Mouse (Mus musculus) hindbrain, embryonic 15.5 days (tissue): ENCODE measurements around the gene Kcnh2. TPM values are rescaled to one million over a fixed set of nuclear protein-coding genes. Genes with fewer than 3 reads are reported as not detected.

Source experiments
- ATAC-seq: fragments of 200-750 bp; cut with Nextera tagmentation; 2 replicates; pipeline ENCODE4 v1.8.0; 2017; ENCODE audit warnings: low read depth, moderate number of reproducible peaks, moderate TSS enrichment; ENCODE audit not compliant: low FRiP score
- H3K27ac ChIP-seq: fragments of 300-500 bp; sonication (generic); replicated peaks from 2 replicates; pipeline ENCODE4 v1.5.1; 2015; ENCODE audit warnings: mild to moderate bottlenecking, inconsistent platforms
- H3K27me3 ChIP-seq: fragments of 300-500 bp; sonication (generic); 2 replicates; pipeline ENCODE4 v1.6.1; 2015; ENCODE audit warnings: control low read depth, inconsistent platforms
- H3K36me3 ChIP-seq: fragments of 300-500 bp; sonication (generic); 2 replicates; pipeline ENCODE4 v1.6.1; 2015; ENCODE audit warnings: control low read depth, inconsistent platforms
- H3K4me1 ChIP-seq: fragments of 300-500 bp; sonication (generic); replicated peaks from 2 replicates; pipeline ENCODE4 v1.6.1; 2015; ENCODE audit warnings: control low read depth, inconsistent platforms
- H3K4me2 ChIP-seq: fragments of 300-500 bp; sonication (generic); 2 replicates; pipeline ENCODE4 v1.6.1; 2015; ENCODE audit warnings: moderate library complexity, mild to moderate bottlenecking, inconsistent platforms
- H3K4me3 ChIP-seq: fragments of 300-500 bp; sonication (generic); 2 replicates; pipeline ENCODE4 v1.5.1; 2015; ENCODE audit warnings: mild to moderate bottlenecking, inconsistent platforms
- H3K9ac ChIP-seq: fragments of 300-500 bp; sonication (generic); 2 replicates; pipeline ENCODE4 v1.6.1; 2015; ENCODE audit warnings: inconsistent platforms
- H3K9me3 ChIP-seq: fragments of 300-500 bp; sonication (generic); 2 replicates; pipeline ENCODE4 v1.6.1; 2016; ENCODE audit warnings: control low read depth, inconsistent platforms
- WGBS: fragments of 180-500 bp; shearing (Covaris S2); methylation state at CpG from one replicate; pipeline ENCODE4 v1.1.7; 2015; 5-methylcytosine and 5-hydroxymethylcytosine counted together
- polyA plus RNA-seq: library from polyadenylated mRNA; unstranded; fragments of >200 nt; fragmentation: Nextera tagmentation; extraction: Ambion mirVana; gene quantifications from 2 replicates; pipeline ENCODE4 v1.2.1, GENCODE M21; 2015

The Kcnh2 gene
- polyA plus RNA-seq, 1 experiment from 2014 or later: 17.9 TPM

DNA sequence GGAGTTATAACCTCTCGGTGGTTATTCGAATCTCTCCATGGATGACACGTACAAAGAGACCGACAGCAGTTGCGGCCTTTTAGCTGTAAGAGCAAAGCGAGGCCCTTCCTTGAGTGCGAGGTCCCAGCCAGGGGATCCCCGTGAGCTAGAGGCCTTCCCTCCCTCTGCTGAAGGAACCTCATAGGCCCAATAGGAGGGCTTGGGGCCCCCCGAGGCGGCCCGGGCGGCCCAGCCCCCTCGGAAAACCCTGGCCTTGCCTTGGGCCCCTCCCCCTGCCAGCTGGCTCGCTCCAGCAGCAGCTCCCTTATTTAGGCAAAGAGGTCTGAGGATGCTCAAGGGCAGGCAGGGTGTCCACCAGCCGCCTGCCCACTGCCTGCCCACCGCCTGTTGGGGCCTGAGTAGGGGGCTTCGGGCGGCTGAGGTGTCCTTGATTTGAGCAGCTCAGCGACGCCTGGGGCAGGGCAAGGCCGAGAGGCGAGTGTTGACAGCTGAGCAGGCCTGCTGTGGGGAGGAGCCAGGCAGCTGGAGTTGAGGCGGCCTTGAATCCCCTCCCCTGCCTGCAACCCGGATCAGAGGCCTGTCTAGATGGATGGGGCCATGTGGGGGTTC is 951 bp upstream of the Kcnh2 start:
- Histone ChIP-seq H3K9me3 (no peaks in the 10 kb centered on the region), H3K9ac (peak overlapping the region; percentile 75), H3K4me1 (peaks cover 51% of the 10 kb centered on the region), H3K36me3 (no peaks in the 10 kb centered on the region), H3K27me3 (no peaks in the 10 kb centered on the region), H3K4me2 (peak overlapping the region; percentile 88), H3K27ac (peak overlapping the region; percentile 82), H3K4me3 (peak overlapping the region; percentile 64)
- 2% methylated on average over 24 of the region's 24 CpGs for WGBS
- ATAC-seq: peak; percentile 4; the same call in 1 of the 2 replicates

DNA sequence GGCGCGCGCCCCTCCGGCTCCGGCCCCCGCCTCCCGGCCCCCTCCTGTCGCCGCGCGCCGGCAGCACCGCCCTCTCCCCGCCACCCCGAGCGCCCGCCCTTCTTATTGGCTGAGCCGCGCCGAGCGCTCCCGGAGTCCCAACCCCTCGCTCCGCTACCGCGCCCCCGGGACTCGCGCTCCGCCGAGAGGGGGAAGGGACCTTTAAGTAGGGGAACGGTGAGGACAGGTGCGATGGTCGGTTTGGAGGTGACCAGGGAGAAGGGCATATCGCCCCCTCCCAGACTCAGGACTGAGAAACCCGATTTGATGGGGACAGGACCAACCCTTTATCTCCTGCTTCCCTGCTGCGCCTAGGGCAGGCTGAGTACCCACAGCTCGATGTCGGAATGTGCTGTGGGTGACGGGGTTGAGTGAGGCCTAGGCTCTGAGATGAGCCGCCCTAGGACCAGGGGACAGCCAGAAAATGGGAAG is 332 bp upstream of the Kcnh2 start:
- H3K4me1 ChIP-seq: peaks cover 54% of the 10 kb centered on the region
- H3K27ac ChIP-seq: peak overlapping the region; percentile 82
- peak; percentile 91 for ATAC-seq
- H3K9me3 ChIP-seq: no peaks in the 10 kb centered on the region
- H3K4me3 ChIP-seq: peak overlapping the region; percentile 64
- peak overlapping the region; percentile 75 for H3K9ac ChIP-seq
- H3K27me3 ChIP-seq: no peaks in the 10 kb centered on the region
- WGBS: under 1% methylated on average over 22 of the region's 41 CpGs
- no peaks in the 10 kb centered on the region for H3K36me3 ChIP-seq
- peak overlapping the region; percentile 88 for H3K4me2 ChIP-seq

DNA sequence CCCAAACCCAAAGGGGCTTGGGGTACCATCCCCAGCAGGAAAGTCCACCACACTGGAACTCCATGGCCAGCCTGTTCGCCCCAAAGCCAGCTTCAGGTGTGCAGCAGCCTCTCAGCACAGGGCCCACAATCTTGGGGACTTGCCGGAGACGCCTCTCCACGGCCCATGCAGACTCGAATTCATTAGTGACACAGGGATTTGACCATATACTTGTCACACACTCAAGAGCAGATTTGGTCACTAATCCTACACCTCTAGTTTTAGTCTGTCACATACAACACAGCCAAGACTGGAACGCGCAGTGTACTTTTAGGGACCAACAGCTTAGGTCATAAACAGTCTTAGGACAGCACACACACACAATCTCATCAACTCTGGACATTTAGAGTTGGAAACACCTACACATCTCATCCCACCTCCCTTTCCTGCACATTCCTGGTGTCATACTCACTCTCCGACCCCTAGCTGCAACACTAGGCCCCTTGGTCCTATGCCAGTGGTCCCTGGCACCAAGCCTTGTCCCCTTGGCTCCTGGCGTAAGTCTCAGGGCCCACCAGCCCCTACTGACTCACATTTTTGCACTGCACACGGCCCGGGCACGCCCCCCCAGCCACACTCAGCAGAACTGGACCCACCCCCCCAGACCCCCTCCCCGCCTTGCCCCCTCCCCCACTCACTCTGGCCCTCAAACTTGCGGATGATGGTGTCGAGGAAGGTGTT is 713 bp downstream of the Kcnh2 start:
- Histone ChIP-seq H3K4me3 (peak overlapping the region; percentile 64), H3K4me1 (peaks cover 54% of the 10 kb centered on the region), H3K27me3 (no peaks in the 10 kb centered on the region), H3K27ac (peak overlapping the region; percentile 82), H3K4me2 (peak overlapping the region; percentile 88), H3K9ac (peak overlapping the region; percentile 75), H3K36me3 (no peaks in the 10 kb centered on the region), H3K9me3 (no peaks in the 10 kb centered on the region)
- WGBS: 31% methylated on average over 13 of the region's 15 CpGs
- ATAC-seq: no peak

DNA sequence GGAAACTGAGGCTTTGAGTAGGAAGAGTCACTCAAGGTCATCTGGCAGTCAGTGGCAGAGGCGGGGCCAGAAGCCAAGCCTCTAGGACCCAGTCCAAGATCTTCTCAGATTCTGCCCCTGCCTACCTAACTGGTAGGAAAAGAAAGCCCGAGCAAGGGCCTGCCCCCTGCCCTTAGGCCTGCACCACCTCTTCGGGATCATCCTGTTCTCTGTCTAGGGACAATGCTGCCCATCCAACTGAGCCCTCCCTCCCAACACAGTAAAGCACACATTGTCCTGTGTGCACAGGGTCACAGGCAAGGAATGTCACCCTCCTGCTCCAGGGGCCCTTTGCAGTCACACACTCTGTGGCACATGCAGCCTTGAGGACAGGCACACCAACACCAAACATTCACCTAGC is 1.3 kb downstream of the Kcnh2 start:
- Histone ChIP-seq H3K4me3 (peak overlapping the region; percentile 64), H3K27me3 (no peaks in the 10 kb centered on the region), H3K9me3 (no peaks in the 10 kb centered on the region), H3K27ac (no peak overlapping the region), H3K9ac (peak overlapping the region; percentile 75; the same call in 1 of the 2 replicates), H3K4me2 (peak overlapping the region; percentile 88), H3K4me1 (peaks cover 60% of the 10 kb centered on the region), H3K36me3 (no peaks in the 10 kb centered on the region)
- ATAC-seq: no peak
- WGBS: 28% methylated on average over 3 of the region's 3 CpGs

DNA sequence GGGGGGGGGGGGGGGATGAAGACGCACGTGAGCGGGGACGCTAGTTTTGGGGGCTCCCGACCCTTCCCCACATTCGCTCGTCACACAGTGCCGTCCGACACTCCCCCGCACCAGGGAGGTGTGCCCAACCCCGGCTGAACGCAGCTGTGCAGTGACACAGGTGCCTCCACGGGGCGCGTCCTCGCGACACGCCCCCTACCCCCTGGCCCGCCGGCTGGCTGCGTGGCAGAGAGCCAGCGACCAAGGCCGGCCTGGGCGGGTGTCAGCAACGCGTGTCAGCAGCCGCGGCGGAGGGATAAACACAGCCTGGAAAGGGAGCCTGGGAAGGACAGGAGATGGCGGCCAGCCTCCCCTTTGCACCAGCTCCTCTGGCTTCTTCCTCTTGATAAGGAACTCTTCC is 2.9 kb downstream of the Kcnh2 start:
- no peaks in the 10 kb centered on the region for H3K36me3 ChIP-seq
- under 1% methylated on average over 30 of the region's 30 CpGs for WGBS
- H3K4me2 ChIP-seq: peak overlapping the region; percentile 88
- peaks cover 75% of the 10 kb centered on the region for H3K4me1 ChIP-seq
- H3K9ac ChIP-seq: peak overlapping the region; percentile 52
- H3K9me3 ChIP-seq: no peaks in the 10 kb centered on the region
- peak overlapping the region; percentile 67 for H3K27ac ChIP-seq
- peak overlapping the region; percentile 50 for H3K4me3 ChIP-seq
- H3K27me3 ChIP-seq: no peaks in the 10 kb centered on the region
- ATAC-seq: no peak

DNA sequence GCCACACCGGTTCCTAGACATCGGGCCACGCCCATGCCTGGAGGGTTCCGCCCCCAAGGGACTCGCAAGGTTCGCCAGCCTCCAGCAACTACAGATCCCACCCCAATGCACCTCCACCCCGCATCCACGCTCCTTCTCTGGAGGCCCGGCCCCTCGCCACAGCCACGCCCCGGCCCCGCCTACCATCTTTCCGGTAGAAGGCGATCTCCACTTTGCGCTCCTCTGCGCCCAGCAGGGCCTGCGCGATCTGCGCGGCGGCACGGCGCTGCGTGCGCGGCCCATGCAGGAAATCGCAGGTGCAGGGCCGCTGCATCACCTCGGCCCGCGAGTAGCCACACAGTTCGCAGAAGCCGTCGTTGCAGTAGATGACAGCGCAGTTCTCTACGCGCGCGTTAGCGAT is 3.3 kb downstream of the Kcnh2 start:
- H3K9ac ChIP-seq: peak overlapping the region; percentile 52
- ATAC-seq: peak; percentile 24; the same call in 1 of the 2 replicates
- peak overlapping the region; percentile 50 for H3K4me3 ChIP-seq
- peak overlapping the region; percentile 67 for H3K27ac ChIP-seq
- under 1% methylated on average over 41 of the region's 41 CpGs for WGBS
- H3K9me3 ChIP-seq: no peaks in the 10 kb centered on the region
- no peaks in the 10 kb centered on the region for H3K36me3 ChIP-seq
- no peaks in the 10 kb centered on the region for H3K27me3 ChIP-seq
- H3K4me2 ChIP-seq: peak overlapping the region; percentile 88
- peaks cover 77% of the 10 kb centered on the region for H3K4me1 ChIP-seq

DNA sequence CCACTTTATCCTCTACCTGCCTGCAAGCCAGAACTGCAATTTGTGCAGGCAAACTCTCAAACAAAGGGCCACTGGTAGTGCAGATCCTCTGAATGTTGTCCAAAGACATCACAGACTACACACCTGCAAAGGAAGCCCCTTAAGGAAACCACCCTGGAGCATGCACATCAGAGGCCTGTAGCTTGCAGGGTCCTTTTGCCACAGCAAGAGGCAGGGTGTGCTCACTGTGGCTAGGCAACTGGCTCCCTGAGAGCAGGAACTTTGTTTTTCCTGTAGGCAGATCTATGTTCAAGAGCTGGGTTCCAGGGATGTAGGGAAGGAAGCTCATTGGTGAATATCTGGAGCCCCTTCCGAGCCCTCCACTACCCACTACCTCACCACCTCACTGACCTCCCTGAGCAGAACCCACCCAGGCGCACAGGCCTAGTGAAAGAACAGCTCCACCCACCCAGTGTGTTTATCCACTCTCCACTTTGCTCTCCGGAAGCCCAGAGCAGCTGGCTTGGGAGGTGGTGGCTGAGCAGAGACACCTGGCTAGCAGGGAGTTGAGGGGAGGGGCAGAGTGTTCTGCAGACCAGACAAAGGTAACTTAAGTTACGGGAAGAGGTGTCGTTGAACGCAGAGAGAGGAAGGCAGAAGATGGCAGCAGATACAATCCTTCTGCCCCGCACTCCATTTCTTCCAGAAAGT is 4.1 kb downstream of the Kcnh2 start:
- no peak overlapping the region for H3K27ac ChIP-seq
- WGBS: 62% methylated on average over 7 of the region's 7 CpGs
- ATAC-seq: no peak
- H3K9me3 ChIP-seq: no peaks in the 10 kb centered on the region
- H3K27me3 ChIP-seq: no peaks in the 10 kb centered on the region
- H3K9ac ChIP-seq: no peak overlapping the region
- H3K4me3 ChIP-seq: peak overlapping the region; percentile 50
- peaks cover 69% of the 10 kb centered on the region for H3K4me1 ChIP-seq
- H3K36me3 ChIP-seq: no peaks in the 10 kb centered on the region
- H3K4me2 ChIP-seq: peak overlapping the region; percentile 88

DNA sequence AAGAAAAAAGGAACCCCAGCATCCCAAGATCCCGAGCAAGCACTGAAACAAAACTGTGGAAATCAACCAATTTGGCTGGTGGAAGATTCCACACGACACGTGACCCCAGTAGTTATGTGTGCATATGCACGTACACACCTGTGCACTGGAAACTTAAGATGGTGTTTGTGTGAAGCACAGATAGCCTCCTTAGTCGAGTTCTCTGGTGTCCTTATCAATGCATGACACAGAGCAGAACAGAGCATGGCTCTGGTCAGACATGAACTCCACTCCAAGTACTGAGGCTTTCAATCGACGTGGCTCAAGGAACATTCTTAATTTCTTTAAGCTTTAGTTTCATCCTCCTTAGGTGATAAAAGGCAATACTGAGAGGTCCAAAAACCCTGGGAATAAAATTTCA is 5.1 kb downstream of the Kcnh2 start:
- no peaks in the 10 kb centered on the region for H3K27me3 ChIP-seq
- H3K4me3 ChIP-seq: no peak overlapping the region
- H3K4me1 ChIP-seq: peaks cover 62% of the 10 kb centered on the region
- no peak overlapping the region for H3K9ac ChIP-seq
- no peaks in the 10 kb centered on the region for H3K9me3 ChIP-seq
- no peak for ATAC-seq
- H3K36me3 ChIP-seq: no peaks in the 10 kb centered on the region
- H3K4me2 ChIP-seq: no peak overlapping the region
- WGBS: 90% methylated on average over 7 of the region's 7 CpGs
- H3K27ac ChIP-seq: no peak overlapping the region

DNA sequence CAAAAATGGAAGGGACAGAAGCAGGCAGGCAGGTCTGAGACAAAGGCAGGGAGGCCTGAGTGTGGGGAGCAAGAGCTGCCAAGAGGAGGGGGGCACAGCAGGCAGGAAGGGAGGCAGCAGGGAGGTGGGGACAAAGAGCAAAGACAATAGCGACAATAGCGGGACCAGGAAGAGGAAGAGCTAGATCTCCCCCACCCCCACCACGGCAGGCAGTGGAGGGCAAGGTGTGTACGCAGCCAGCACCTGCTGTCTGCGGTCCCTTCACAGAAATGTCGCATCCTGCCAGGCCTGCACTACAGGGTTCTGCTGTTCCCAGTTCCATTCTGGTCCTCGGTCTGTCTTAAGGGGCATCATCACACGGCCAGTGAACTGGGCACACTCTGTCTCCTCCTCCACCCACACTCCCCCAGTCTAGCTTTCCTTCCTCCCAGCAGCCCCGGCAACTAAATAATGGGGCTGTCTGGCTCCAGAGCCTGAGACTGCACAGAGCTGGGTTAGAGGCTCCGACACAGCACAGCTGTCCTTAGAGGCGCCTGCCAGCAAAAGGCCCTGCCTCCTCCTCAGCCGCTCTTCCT is 6.8 kb downstream of the Kcnh2 start:
- H3K4me2 ChIP-seq: peak overlapping the region; percentile 45
- 0 out of 2 replicates have a peak overlapping the region, but pooled peaks have one; percentile 2 for H3K4me3 ChIP-seq
- peak; percentile 62 for ATAC-seq
- H3K9me3 ChIP-seq: no peaks in the 10 kb centered on the region
- H3K27me3 ChIP-seq: no peaks in the 10 kb centered on the region
- no peaks in the 10 kb centered on the region for H3K36me3 ChIP-seq
- H3K9ac ChIP-seq: peak overlapping the region; percentile 22
- H3K4me1 ChIP-seq: peaks cover 48% of the 10 kb centered on the region
- H3K27ac ChIP-seq: peak overlapping the region; percentile 83
- WGBS: 3% methylated on average over 12 of the region's 12 CpGs

DNA sequence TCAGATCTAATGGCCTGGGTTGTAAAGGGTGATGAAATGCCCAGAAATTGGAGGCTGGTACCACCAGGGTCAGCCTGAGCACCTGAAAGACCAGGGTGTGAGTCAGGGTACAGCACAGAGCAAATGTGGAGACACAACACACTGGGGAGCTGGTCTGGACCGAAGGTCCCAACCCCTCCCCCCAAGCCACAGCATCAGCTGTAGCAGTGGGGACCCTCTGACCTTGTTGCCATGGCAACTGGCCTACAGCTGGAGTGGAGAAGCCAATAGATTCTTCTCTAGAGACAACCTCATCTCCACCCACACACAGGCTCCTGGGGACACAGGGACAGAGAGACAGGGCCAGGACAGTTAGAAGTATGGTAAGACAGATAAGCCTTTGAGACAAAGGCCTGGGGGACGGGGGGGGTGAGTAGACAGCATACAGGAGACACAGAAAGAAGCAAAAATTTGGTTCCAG is 7.4 kb downstream of the Kcnh2 start:
- H3K9ac ChIP-seq: peak overlapping the region; percentile 22
- peak overlapping the region; percentile 83 for H3K27ac ChIP-seq
- H3K4me1 ChIP-seq: peaks cover 43% of the 10 kb centered on the region
- WGBS: 0% methylated on average over 2 of the region's 2 CpGs
- H3K4me2 ChIP-seq: peak overlapping the region; percentile 45
- no peak overlapping the region for H3K4me3 ChIP-seq
- no peaks in the 10 kb centered on the region for H3K27me3 ChIP-seq
- H3K9me3 ChIP-seq: no peaks in the 10 kb centered on the region
- peak; percentile 43 for ATAC-seq
- no peaks in the 10 kb centered on the region for H3K36me3 ChIP-seq

DNA sequence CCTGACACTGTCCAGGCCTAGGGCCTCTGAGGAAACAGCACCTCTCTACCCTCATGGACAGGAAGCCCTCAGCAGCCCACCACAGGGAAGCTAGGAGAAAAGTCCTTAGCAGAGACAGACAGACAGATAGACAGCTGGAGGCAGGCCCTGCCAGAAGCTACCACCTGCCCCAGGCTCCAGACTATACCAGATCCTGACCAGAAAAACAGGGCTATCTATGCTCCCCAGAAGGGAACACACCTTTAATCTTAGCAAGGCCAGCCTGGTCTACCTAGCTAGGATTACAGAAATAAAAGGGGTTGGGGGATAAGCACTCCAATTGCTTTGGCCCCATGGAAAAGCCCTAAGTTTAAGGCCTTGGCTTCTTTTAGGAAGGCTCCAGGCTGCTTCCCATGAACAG is 8.0 kb downstream of the Kcnh2 start:
- Histone ChIP-seq H3K27ac (peak overlapping the region; percentile 83), H3K4me3 (no peak overlapping the region), H3K9ac (no peak overlapping the region), H3K9me3 (no peaks in the 10 kb centered on the region), H3K36me3 (no peaks in the 10 kb centered on the region), H3K4me1 (peaks cover 37% of the 10 kb centered on the region), H3K4me2 (no peak overlapping the region), H3K27me3 (no peaks in the 10 kb centered on the region)
- ATAC-seq: no peak
